Mouse (Mus musculus): ENCODE data around the gene Myo18a.

DNA sequence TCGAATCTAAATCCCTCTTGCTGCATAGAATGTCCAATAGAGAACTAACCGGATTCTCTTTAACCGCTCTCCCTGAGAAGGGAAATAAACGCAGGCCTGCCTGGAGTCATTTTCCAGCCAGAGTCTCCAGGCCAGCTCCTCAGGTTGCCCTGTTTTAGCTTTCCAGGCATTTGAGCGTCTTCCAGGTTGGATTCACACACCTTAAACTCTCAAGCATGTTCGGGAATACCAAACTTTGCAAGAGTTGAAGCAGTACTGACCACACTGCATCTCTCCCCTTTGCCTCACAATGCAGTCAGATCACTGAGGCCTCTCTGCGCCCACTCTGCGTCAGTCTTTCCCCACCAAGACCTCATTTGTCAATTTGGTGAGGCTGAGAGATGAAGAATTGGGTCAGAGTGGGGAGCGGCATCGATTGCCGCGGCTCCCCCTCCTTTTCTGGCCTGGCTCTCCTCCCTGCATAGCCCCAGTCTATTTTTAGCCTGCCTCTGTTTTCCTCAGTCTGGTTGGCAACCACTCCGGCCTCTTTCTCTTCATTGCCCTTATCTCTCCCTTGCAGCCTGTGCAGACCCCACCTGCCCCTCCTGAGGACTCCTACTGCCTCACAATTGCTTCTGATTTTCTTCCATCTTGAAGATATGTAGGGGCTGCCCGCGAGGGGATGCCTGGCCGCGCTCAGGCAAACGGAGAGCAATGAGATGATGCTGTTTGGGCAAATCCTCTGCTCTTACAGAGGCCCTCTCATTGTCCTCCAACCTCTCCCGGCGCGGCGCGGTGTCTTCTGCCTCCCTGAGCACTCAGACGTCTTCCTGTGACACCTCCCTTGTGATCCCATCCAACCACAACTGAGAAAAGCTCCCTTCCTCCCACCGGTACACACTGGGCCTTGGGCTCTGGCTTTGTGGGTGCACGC lies 113.1 kb downstream of the Myo18a start:
- TF ChIP-seq CTCF (IDR thresholded peaks at IDR 0.05; ENCODE audit: control insufficient read depth, insufficient read depth, insufficient replicate concordance, low read depth, low read length) (no peak), POLR2A (IDR thresholded peaks at IDR 0.05; ENCODE audit: control insufficient read depth, low read depth, low read length) (no peak)

Data from testis, adult 2 months (tissue).